Mouse (Mus musculus): ENCODE measurements around the gene Zfp36.

Zfp36 gene

GRCm38 (mm10) chr7:28338108-28338998 is 41.7 kb downstream of the Zfp36 start, which contains the start of gene Supt5:
TSS of gene Supt5 (minus strand) at chr7:28338746.
- peak; percentile 97 for DNase-seq (ENCODE audit: low spot score)

GRCm38 (mm10) chr7:28335471-28335870 is 44.6 kb downstream of the Zfp36 start:
- no peak for DNase-seq (ENCODE audit: low spot score)

GRCm38 (mm10) chr7:28334534-28334933 is 45.5 kb downstream of the Zfp36 start:
- no peak for DNase-seq (ENCODE audit: low spot score)

GRCm38 (mm10) chr7:28328260-28328659 is 51.8 kb downstream of the Zfp36 start:
- DNase-seq (ENCODE audit: low spot score), result no peak
